Mouse (Mus musculus) cerebellum, adult 11-12 months (tissue): Measurements from ENCODE around the gene Rtn4r.

ENCODE experiments used
- DNase-seq: peaks from one replicate; pipeline ENCODE4 v3.0.0; 2022

Gene Rtn4r

DNA sequence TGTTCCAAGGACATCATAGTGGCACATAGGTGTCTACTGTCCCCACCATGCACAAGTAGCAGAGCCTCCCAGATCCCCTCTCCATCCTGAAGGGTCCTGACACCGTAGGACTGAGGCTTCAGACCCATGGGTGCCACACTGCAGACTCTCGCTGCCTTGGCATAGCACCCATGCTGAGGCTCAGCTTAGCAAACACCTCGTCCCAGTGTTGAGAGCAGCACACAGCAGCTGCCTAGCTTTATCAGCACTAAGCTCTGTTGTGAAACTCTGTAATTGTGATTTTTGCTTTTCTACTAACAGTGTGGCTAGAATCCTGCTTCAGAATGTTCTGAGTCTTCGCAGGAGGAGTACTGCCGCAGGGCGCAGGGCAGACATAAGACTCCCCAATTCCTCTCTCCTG, 70.4 kb downstream of the Rtn4r start:
- no peak for DNase-seq

- DNase-seq, result no peak
Measured at GRCm38 (mm10) chr16:18198365-18199098, 71.1 kb downstream of the Rtn4r start.

GRCm38 (mm10) chr16:18200062-18200461, 72.6 kb downstream of the Rtn4r start:
- DNase-seq, result no peak

DNA sequence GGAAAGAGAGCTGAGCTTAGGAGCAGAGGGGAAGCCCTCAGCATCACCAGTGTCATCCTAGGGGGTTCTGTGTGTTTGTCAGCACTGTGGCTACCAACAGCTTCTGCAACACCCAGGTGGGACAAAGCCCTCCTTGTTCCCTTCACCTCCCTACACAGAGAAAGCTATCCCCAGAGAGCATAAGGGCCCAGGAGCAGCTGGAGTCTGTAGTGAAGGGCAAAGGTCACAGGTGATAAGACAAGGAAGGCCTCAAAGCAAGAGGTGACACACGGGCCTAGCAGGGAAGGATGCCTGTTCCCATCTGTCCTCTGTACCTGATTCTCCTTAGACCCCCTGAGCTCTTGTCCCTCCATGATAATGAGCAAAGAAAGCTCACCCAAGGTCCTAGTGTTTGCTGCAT, 74.2 kb downstream of the Rtn4r start:
- no peak for DNase-seq
